Mouse (Mus musculus): ENCODE data around the gene Denr. TPM values are rescaled to one million over a fixed set of nuclear protein-coding genes. Genes with fewer than 3 reads are reported as not detected.
A peak's percentile ranks its signal among the peaks of the same experiment; 100 is the strongest.

Gene Denr
- polyA plus RNA-seq, 1 experiment from 2014 or later = 118 TPM

DNA sequence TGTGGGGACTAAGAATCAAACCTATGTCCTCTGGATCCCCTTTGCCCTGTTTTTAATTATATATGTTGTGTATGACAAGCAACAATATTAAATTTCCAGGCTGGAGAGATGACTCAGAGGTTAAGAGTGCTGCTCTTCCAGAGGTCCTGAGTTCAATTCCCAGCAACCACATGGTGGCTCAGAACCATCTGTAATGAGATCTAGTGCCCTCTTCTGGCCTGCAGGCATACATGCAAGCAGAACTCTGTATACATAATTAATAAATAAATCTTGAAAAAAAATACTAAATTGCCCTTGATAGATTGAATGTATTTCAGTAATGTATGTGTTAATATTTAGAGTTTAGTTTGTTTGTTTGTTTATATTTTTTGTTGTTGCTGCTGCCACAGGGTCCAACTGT, 26.0 kb downstream of the Denr start:
- H3K9me3 ChIP-seq (ENCODE audit: control insufficient read depth, low read length) = no peaks in the 10 kb centered on the region
- no peak overlapping the region for H3K4me3 ChIP-seq (ENCODE audit: low read length)
- no peak overlapping the region for H3K27ac ChIP-seq (ENCODE audit: low read length)
- no peak overlapping the region for H3K4me2 ChIP-seq (ENCODE audit: low read depth, low read length)
- H3K36me3 ChIP-seq (ENCODE audit: control insufficient read depth, insufficient read depth, low read length) = peaks cover 3% of the 10 kb centered on the region; the same call in 1 of the 2 replicates
- no peak overlapping the region for H3K9ac ChIP-seq (ENCODE audit: low read length)
- H3K4me1 ChIP-seq (replicated peaks; ENCODE audit: control insufficient read depth, insufficient read depth, low read length) = peaks cover 4% of the 10 kb centered on the region
- no peak for ATAC-seq (ENCODE audit: low read depth)
- H3K27me3 ChIP-seq (ENCODE audit: control insufficient read depth, insufficient read depth, low read depth, low read length) = no peaks in the 10 kb centered on the region

DNA sequence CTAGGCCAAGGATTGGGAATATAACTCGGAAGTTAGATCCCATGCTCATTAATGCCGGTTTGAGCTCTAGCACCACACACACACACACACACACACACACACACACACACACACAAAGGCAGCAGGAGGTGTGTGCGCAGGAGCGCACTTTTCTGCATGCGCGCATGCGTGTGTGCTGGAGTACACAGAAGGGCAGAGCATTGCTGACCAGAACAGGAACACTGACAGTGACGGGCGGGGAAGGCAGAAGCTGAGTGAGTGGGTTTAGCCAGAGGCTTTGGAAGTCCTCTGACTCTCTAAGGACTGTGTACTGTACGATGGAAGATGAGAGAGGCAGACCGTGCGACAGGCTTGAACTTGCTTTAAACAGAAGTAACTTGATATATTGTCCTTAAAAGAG, 26.6 kb downstream of the Denr start:
- Histone ChIP-seq H3K36me3 (ENCODE audit: control insufficient read depth, insufficient read depth, low read length) (0 out of 2 replicates have a peak, but pooled peaks cover 2% of the 10 kb centered on the region), H3K27ac (ENCODE audit: low read length) (no peak overlapping the region), H3K27me3 (ENCODE audit: control insufficient read depth, insufficient read depth, low read depth, low read length) (no peaks in the 10 kb centered on the region), H3K9me3 (ENCODE audit: control insufficient read depth, low read length) (no peaks in the 10 kb centered on the region), H3K4me1 (replicated peaks; ENCODE audit: control insufficient read depth, insufficient read depth, low read length) (peaks cover 4% of the 10 kb centered on the region), H3K4me2 (ENCODE audit: low read depth, low read length) (no peak overlapping the region), H3K9ac (ENCODE audit: low read length) (no peak overlapping the region), H3K4me3 (ENCODE audit: low read length) (no peak overlapping the region)
- 85% methylated on average over 12 of the region's 12 CpGs for WGBS
- no peak for ATAC-seq (ENCODE audit: low read depth)

DNA sequence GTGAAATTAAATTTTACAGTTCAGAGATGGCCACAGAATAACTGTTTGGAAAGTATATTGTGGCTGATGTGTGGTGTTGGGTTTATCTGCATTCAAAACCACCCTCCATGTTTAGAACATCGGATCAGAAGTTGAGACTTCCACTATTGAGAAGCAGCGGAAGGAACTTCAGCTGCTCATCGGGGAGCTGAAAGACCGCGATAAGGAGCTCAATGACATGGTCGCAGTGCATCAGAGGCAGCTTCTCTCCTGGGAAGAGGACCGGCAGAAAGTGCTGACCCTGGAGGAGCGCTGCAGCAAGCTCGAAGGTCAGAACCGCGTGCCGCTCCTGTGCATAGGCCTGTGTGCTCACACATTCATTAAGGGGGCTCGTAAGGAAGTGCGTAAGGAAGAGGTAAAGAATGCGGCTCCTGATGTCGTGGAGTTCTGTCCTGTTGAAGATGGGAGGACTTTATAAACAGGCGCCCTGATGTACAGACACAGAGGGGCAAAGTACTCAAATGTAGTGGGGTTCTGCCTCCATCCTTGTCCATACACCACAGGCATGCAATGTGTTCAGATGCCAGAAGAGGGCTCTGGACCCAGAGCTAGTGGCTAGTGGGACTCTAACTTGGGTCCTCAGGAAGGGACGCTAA, 27.1 kb downstream of the Denr start:
- Histone ChIP-seq H3K4me1 (replicated peaks; ENCODE audit: control insufficient read depth, insufficient read depth, low read length) (peaks cover 4% of the 10 kb centered on the region), H3K9me3 (ENCODE audit: control insufficient read depth, low read length) (no peaks in the 10 kb centered on the region), H3K9ac (ENCODE audit: low read length) (peak overlapping the region; percentile 23; the same call in 1 of the 2 replicates), H3K4me3 (ENCODE audit: low read length) (no peak overlapping the region), H3K27me3 (ENCODE audit: control insufficient read depth, insufficient read depth, low read depth, low read length) (no peaks in the 10 kb centered on the region), H3K36me3 (ENCODE audit: control insufficient read depth, insufficient read depth, low read length) (0 out of 2 replicates have a peak, but pooled peaks cover 2% of the 10 kb centered on the region), H3K27ac (ENCODE audit: low read length) (no peak overlapping the region), H3K4me2 (ENCODE audit: low read depth, low read length) (no peak overlapping the region)
- no peak for ATAC-seq (ENCODE audit: low read depth)
- 37% methylated on average over 18 of the region's 18 CpGs for WGBS

DNA sequence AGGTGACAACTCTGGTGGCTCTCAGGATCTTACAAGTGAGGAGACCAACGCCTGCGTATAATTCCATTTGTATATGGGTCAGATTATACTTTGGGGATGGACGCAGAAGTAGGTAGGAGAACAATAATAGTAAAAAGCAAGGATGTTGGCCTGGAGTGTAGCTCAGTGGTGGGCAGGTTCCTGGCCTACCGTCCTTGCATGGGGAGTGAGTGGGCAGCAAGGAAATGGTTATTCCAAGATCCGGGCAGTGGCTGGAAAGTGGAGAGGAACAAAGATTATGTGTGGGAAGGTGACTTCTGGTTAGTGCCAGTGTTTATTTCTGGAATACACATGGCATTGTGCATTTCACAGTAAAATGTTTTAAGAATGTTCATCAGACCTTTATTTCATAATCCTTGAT, 29.0 kb downstream of the Denr start:
- no peaks in the 10 kb centered on the region for H3K36me3 ChIP-seq (ENCODE audit: control insufficient read depth, insufficient read depth, low read length)
- peaks cover 4% of the 10 kb centered on the region for H3K4me1 ChIP-seq (replicated peaks; ENCODE audit: control insufficient read depth, insufficient read depth, low read length)
- H3K9me3 ChIP-seq (ENCODE audit: control insufficient read depth, low read length) = no peaks in the 10 kb centered on the region
- 82% methylated on average over 5 of the region's 5 CpGs for WGBS
- H3K27ac ChIP-seq (ENCODE audit: low read length) = no peak overlapping the region
- H3K27me3 ChIP-seq (ENCODE audit: control insufficient read depth, insufficient read depth, low read depth, low read length) = no peaks in the 10 kb centered on the region
- H3K4me2 ChIP-seq (ENCODE audit: low read depth, low read length) = no peak overlapping the region
- no peak for ATAC-seq (ENCODE audit: low read depth)
- no peak overlapping the region for H3K9ac ChIP-seq (ENCODE audit: low read length)
- H3K4me3 ChIP-seq (ENCODE audit: low read length) = no peak overlapping the region

DNA sequence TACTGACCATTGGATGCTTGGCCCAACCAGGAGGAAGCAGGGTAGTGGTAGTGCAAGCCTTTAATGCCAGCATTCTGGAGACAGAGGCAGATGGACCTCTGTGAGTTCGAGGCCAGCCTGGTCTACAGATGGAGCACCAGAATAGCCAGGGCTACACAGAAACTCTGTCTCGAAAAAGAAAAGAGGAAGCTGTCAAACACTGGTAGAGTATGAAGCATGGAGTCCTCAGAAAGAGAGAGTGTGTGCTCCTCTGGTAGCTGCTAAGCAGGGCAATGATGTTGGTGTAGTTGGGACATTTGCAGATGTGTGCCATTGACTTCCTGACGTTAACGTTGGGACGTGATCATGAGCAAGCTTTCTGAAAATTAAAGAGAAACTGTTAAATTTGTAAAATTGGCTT, 31.5 kb downstream of the Denr start:
- Histone ChIP-seq H3K4me3 (ENCODE audit: low read length) (no peak overlapping the region), H3K4me1 (replicated peaks; ENCODE audit: control insufficient read depth, insufficient read depth, low read length) (no peaks in the 10 kb centered on the region), H3K36me3 (ENCODE audit: control insufficient read depth, insufficient read depth, low read length) (no peaks in the 10 kb centered on the region), H3K9ac (ENCODE audit: low read length) (no peak overlapping the region), H3K27me3 (ENCODE audit: control insufficient read depth, insufficient read depth, low read depth, low read length) (no peaks in the 10 kb centered on the region), H3K4me2 (ENCODE audit: low read depth, low read length) (no peak overlapping the region), H3K9me3 (ENCODE audit: control insufficient read depth, low read length) (no peaks in the 10 kb centered on the region), H3K27ac (ENCODE audit: low read length) (no peak overlapping the region)
- 89% methylated on average over 5 of the region's 5 CpGs for WGBS
- no peak for ATAC-seq (ENCODE audit: low read depth)

DNA sequence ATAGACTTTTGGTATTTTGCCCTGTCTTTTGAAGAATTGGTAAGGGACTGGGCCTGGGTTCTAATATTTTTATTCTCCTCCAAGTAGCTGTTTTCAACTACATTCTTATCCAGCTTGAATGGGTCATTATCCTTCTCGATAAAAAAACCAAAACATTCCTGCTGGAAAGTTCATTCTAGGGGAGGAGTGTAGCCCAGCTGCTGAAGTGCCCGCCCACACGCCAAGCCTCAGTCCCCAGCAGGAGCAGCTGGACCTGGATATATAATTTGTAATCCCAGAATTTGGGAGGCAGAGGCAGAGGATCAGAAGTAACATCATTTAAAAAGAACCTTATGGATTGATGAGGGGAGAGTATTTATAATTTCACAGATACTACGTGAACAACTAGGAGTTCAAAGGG, 39.6 kb downstream of the Denr start:
- no peaks in the 10 kb centered on the region for H3K9me3 ChIP-seq (ENCODE audit: control insufficient read depth, low read length)
- no peak overlapping the region for H3K9ac ChIP-seq (ENCODE audit: low read length)
- no peak overlapping the region for H3K27ac ChIP-seq (ENCODE audit: low read length)
- H3K4me1 ChIP-seq (replicated peaks; ENCODE audit: control insufficient read depth, insufficient read depth, low read length) = no peaks in the 10 kb centered on the region
- H3K4me2 ChIP-seq (ENCODE audit: low read depth, low read length) = no peak overlapping the region
- no peaks in the 10 kb centered on the region for H3K27me3 ChIP-seq (ENCODE audit: control insufficient read depth, insufficient read depth, low read depth, low read length)
- 51% methylated on average over 4 of the region's 4 CpGs for WGBS
- H3K36me3 ChIP-seq (ENCODE audit: control insufficient read depth, insufficient read depth, low read length) = no peaks in the 10 kb centered on the region
- ATAC-seq (ENCODE audit: low read depth) = no peak
- no peak overlapping the region for H3K4me3 ChIP-seq (ENCODE audit: low read length)

DNA sequence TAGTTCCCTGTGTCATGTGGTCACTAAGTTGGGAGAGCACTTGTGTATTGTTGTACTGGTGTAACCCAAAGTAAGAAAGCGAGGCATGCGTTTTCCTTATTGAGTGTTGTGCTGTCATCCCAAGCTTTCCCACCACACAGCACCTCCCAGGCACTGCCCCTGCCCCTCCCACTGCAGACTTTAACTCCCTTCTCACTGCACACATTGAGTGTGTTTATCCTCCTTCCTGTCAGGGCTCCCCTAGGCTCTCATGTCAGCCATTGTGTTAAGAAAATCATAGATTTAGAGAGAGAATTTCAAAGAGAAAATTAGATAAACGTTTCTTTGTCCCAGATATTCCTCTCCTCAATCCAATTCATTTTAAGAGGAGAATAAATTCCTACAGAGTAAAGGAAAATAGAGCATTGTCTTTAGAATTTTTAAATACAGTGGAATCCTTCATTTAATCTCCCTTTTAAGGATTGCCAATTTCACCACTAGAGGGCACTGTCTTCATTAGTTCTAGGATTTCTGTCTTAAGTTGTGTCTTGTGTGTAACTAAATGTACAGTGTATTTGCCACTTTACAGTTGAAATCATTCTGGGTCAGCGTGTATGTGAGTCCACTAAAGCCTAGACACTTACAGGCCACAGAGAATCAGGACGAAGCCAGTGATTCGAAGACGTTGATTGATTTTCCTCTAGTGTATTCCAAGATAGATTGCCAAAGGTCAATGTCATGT, 40.2 kb downstream of the Denr start:
- no peaks in the 10 kb centered on the region for H3K27me3 ChIP-seq (ENCODE audit: control insufficient read depth, insufficient read depth, low read depth, low read length)
- H3K4me3 ChIP-seq (ENCODE audit: low read length) = no peak overlapping the region
- no peaks in the 10 kb centered on the region for H3K4me1 ChIP-seq (replicated peaks; ENCODE audit: control insufficient read depth, insufficient read depth, low read length)
- H3K9me3 ChIP-seq (ENCODE audit: control insufficient read depth, low read length) = no peaks in the 10 kb centered on the region
- no peak overlapping the region for H3K27ac ChIP-seq (ENCODE audit: low read length)
- ATAC-seq (ENCODE audit: low read depth) = peak; percentile 56
- 52% methylated on average over 7 of the region's 7 CpGs for WGBS
- H3K4me2 ChIP-seq (ENCODE audit: low read depth, low read length) = no peak overlapping the region
- no peak overlapping the region for H3K9ac ChIP-seq (ENCODE audit: low read length)
- H3K36me3 ChIP-seq (ENCODE audit: control insufficient read depth, insufficient read depth, low read length) = no peaks in the 10 kb centered on the region

DNA sequence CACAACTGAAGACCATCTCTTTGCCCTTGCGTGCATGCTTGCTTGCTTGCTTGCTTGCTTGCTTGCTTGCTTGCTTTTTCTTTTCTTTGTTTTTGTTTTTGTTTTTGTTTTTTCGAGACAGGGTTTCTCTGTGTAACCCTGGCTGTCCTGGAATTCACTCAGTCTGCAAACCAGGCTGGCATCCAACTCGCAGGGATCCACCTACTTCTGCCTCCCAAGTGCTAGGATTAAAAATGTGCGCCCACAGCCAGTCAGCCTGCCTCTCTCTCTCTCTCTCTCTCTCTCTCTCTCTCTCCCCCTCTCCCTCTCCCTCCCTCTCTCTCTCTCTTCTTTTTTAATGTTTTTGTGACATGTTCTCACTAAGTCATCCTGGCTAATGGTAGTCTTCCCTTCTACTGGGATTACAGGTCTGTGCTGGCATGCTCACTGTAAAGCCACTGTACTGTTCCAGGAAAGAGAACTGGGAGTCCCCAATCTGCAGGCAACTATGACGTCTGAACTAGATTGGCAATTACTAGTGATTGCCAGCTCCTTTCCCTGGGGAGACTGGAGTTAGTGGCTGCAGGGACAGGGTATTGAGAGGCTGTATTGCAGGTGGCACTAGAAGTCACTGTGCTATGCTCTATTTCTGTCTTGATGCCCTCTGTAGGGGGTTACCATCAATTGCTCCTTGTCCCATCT, 45.5 kb downstream of the Denr start:
- Histone ChIP-seq H3K9ac (ENCODE audit: low read length) (no peak overlapping the region), H3K27me3 (ENCODE audit: control insufficient read depth, insufficient read depth, low read depth, low read length) (no peaks in the 10 kb centered on the region), H3K36me3 (ENCODE audit: control insufficient read depth, insufficient read depth, low read length) (no peaks in the 10 kb centered on the region), H3K4me1 (replicated peaks; ENCODE audit: control insufficient read depth, insufficient read depth, low read length) (no peaks in the 10 kb centered on the region), H3K4me2 (ENCODE audit: low read depth, low read length) (no peak overlapping the region), H3K4me3 (ENCODE audit: low read length) (no peak overlapping the region), H3K27ac (ENCODE audit: low read length) (no peak overlapping the region), H3K9me3 (ENCODE audit: control insufficient read depth, low read length) (no peaks in the 10 kb centered on the region)
- no peak for ATAC-seq (ENCODE audit: low read depth)
- 51% methylated on average over 5 of the region's 5 CpGs for WGBS

DNA sequence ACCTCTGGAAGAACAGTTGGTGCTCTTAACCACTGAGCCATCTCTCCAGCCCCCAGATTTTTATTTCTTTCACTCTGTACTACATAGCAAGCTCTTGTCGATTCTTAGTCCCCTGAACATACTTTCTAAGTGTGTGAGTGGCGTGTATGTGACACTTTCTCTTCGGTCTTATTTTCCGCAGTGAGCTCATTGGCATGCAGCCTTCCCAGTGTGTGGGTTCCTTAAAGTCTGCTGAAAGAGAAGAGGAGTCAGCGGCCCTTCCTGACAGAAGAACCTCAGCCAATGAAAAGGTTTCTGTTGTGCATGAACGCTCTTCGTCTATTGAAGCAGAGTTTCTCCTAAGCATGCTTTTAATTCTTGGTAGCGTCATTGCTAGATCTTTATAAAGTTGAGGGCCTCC, 50.2 kb downstream of the Denr start:
- Histone ChIP-seq H3K27ac (ENCODE audit: low read length) (no peak overlapping the region), H3K4me3 (ENCODE audit: low read length) (no peak overlapping the region), H3K4me1 (replicated peaks; ENCODE audit: control insufficient read depth, insufficient read depth, low read length) (no peaks in the 10 kb centered on the region), H3K9me3 (ENCODE audit: control insufficient read depth, low read length) (no peaks in the 10 kb centered on the region), H3K36me3 (ENCODE audit: control insufficient read depth, insufficient read depth, low read length) (no peaks in the 10 kb centered on the region), H3K4me2 (ENCODE audit: low read depth, low read length) (no peak overlapping the region), H3K27me3 (ENCODE audit: control insufficient read depth, insufficient read depth, low read depth, low read length) (no peaks in the 10 kb centered on the region), H3K9ac (ENCODE audit: low read length) (no peak overlapping the region)
- WGBS = 91% methylated on average over 8 of the region's 8 CpGs
- ATAC-seq (ENCODE audit: low read depth) = no peak
